Mouse (Mus musculus): ENCODE results near the gene Mrpl1.

GRCm38 (mm10) chr5:96201462-96202154 is 7.7 kb upstream of the Mrpl1 start:
- TF ChIP-seq POLR2A (IDR thresholded peaks at IDR 0.05; ENCODE audit: low read depth, low read length) (no peak), CTCF (IDR thresholded peaks at IDR 0.05; ENCODE audit: borderline replicate concordance, insufficient read depth, low read length) (no peak)
